Mouse (Mus musculus): ENCODE measurements around the gene Crat. TPM values are rescaled to one million over a fixed set of nuclear protein-coding genes. Genes with fewer than 3 reads are reported as not detected.

Gene Crat
- 10.1 TPM for polyA plus RNA-seq (2017; shearing (Covaris generic))

GRCm38 (mm10) chr2:30415157-30415935 is at the start of gene Crat:
Gene Crat, minus strand, starts transcription at chr2:30415813.

GRCm38 (mm10) chr2:30415936-30416648 is 479 bp upstream of the Crat start, which contains the start of gene Ptpa:
Gene Ptpa, plus strand, starts transcription at chr2:30416039.

GRCm38 (mm10) chr2:30392114-30392576 is 23.5 kb downstream of the Crat start, which contains the start of gene Dolpp1:
Gene Dolpp1, plus strand, starts transcription at chr2:30392254.

DNA sequence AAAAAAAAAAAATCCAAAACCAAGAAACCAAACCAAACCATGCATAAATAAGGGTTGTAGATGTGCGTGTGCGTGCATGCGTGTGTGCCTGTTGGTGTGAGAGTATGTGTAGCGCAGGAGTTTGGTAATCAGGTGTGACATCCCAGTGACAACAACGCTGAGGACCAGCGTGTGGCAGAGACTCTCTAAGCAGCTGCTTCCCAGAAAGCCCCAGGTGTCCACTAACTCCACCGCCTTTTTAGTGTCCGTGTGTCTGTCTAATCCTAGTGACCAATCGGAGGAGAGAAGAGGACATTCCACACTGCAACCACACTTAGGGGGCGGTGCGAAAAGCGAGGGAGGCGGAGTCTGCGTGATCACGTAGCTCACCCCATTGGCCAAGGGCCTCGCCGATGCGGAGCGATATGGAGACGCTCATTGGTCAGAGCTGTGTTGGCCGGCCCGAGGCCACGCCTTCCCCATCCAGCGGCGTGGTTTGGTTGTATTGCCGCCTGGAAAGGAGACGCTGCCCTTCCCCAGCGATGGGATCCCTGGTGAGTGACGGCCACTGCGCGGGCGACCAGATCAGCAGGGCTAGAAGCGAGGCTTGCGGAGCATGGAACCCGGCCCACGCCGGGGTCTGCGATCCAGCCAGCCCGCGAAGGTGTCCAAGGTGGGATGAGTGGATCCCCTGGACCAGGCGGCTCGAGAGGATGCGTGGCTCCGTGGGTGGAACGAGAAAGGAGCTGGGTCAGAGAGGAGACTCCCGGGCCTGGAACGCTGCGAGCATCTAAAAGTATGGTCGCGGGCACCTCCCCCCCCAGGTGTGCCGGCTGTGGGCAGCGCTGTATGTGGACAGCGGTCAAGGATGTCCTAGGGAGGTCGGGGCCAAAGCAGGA is 51.6 kb downstream of the Crat start, which contains the start of gene Miga2:
Miga2 (plus strand) TSS at position 461 of the 878 bp plus-strand sequence.

GRCm38 (mm10) chr2:30358533-30359531 is 56.8 kb downstream of the Crat start, which contains the start of gene Sh3glb2:
Gene Sh3glb2, minus strand, starts transcription at chr2:30359337.

Other genes with a start within 250 kb of the Crat start
- 19.4 TPM for gene Endog, start 244.3 kb downstream of the Crat start, polyA plus RNA-seq (2017; shearing (Covaris generic))
- 25.6 TPM for gene Spout1, start 237.4 kb downstream of the Crat start, polyA plus RNA-seq (2017; shearing (Covaris generic))
- 5.6 TPM for gene Kyat1, start 210.0 kb downstream of the Crat start, polyA plus RNA-seq (2017; shearing (Covaris generic))
- gene Lrrc8a, start 178.1 kb downstream of the Crat start, polyA plus RNA-seq (2017; shearing (Covaris generic)): 4.2 TPM
- gene Gm28035, start 175.2 kb downstream of the Crat start, polyA plus RNA-seq (2017; shearing (Covaris generic)): 0.92 TPM
- gene Phyhd1, start 149.6 kb downstream of the Crat start, polyA plus RNA-seq (2017; shearing (Covaris generic)): 1.6 TPM
- not detected for gene Gm28038, start 134.8 kb downstream of the Crat start, polyA plus RNA-seq (2017; shearing (Covaris generic))
- gene Dolk, start 129.5 kb downstream of the Crat start, polyA plus RNA-seq (2017; shearing (Covaris generic)): 9.0 TPM
- 20.7 TPM for gene Nup188, start 129.4 kb downstream of the Crat start, polyA plus RNA-seq (2017; shearing (Covaris generic))
- 99.5 TPM for gene Sh3glb2, start 56.5 kb downstream of the Crat start, polyA plus RNA-seq (2017; shearing (Covaris generic))
- 7.7 TPM for gene Miga2, start 51.6 kb downstream of the Crat start, polyA plus RNA-seq (2017; shearing (Covaris generic))
- 21.1 TPM for gene Dolpp1, start 23.6 kb downstream of the Crat start, polyA plus RNA-seq (2017; shearing (Covaris generic))
- gene Ptpa, start 226 bp upstream of the Crat start, polyA plus RNA-seq (2017; shearing (Covaris generic)): 79.7 TPM
- gene Ier5l, start 58.4 kb upstream of the Crat start, polyA plus RNA-seq (2017; shearing (Covaris generic)): 37.6 TPM
- 0.62 TPM for gene Cstad, start 179.2 kb upstream of the Crat start, polyA plus RNA-seq (2017; shearing (Covaris generic))